Mouse (Mus musculus): ENCODE measurements around the gene Mcidas. TPM values are rescaled to one million over a fixed set of nuclear protein-coding genes. Genes with fewer than 3 reads are reported as not detected.
A peak's percentile ranks its signal among the peaks of the same experiment; 100 is the strongest.

The Mcidas gene
- total and polyA plus RNA-seq, 3 experiments = not detected

- Histone ChIP-seq H3K4me2 (ENCODE audit: insufficient read depth, low read depth, poor library complexity, severe bottlenecking) (no peak overlapping the region), H3K4me3 (replicated peaks in 1 of 3; ENCODE audit: low read depth in 2 of 3, low read length in 2 of 3, poor library complexity in 1 of 3) (no peak overlapping the region)
Measured at GRCm38 (mm10) chr13:112964421-112964820, 29.2 kb upstream of the Mcidas start.

GRCm38 (mm10) chr13:112967267-112967666, 26.4 kb upstream of the Mcidas start:
- Histone ChIP-seq H3K27me3 (replicated peaks) (no peaks in the 10 kb centered on the region), H3K4me3 (replicated peaks in 1 of 3; ENCODE audit: low read depth in 2 of 3, low read length in 2 of 3, poor library complexity in 1 of 3) (no peak overlapping the region), H3K4me1 (ENCODE audit: control insufficient read depth in 1 of 2, insufficient read depth in 2 of 2) (no peaks in the 10 kb centered on the region), H3K27ac (ENCODE audit: insufficient read depth, low read depth) (no peak overlapping the region), H3K9me3 (replicated peaks; ENCODE audit: low read length) (no peaks in the 10 kb centered on the region), H3K36me3 (replicated peaks in 1 of 2; ENCODE audit: control insufficient read depth in 1 of 2, insufficient read depth in 1 of 2, low read length in 1 of 2) (peaks cover 13 to 67% of the 10 kb centered on the region in 2 experiments), H3K9ac (ENCODE audit: insufficient read depth, low read depth) (no peak overlapping the region), H3K4me2 (ENCODE audit: insufficient read depth, low read depth, poor library complexity, severe bottlenecking) (no peak overlapping the region), H3K79me2 (replicated peaks; ENCODE audit: control insufficient read depth, extremely low read depth, insufficient read depth, poor library complexity, severe bottlenecking) (no peaks in the 10 kb centered on the region)
- dilution Hi-C loops (cut with MboI; ENCODE audit: extremely low pct_ligation_motif_present, extremely low pct_unique_long_range_greater_than_20kb, low sequenced_read_pairs) = no loop called here
- TF ChIP-seq CTCF (conservative IDR thresholded peaks at IDR 0.05 in 1 of 2, IDR thresholded peaks at IDR 0.05 in 1 of 2; ENCODE audit: low read depth in 2 of 2, low read length in 2 of 2) (no peak), TBP (conservative IDR thresholded peaks at IDR 0.05; ENCODE audit: low read depth, low read length) (no peak)
- no peak for DNase-seq (ENCODE audit: extremely low read depth)
- in situ Hi-C loops (cut with MboI; ENCODE audit: low pct_ligation_motif_present, low pct_unique_long_range_greater_than_20kb, low sequenced_read_pairs) = no loop called here

More at GRCm38 (mm10) chr13:112964421-112964820, 29.2 kb upstream of the Mcidas start:
- Histone ChIP-seq H3K79me2 (replicated peaks; ENCODE audit: control insufficient read depth, extremely low read depth, insufficient read depth, poor library complexity, severe bottlenecking) (no peaks in the 10 kb centered on the region), H3K4me1 (ENCODE audit: control insufficient read depth in 1 of 2, insufficient read depth in 2 of 2) (no peaks in the 10 kb centered on the region), H3K27ac (ENCODE audit: insufficient read depth, low read depth) (no peak overlapping the region), H3K9ac (ENCODE audit: insufficient read depth, low read depth) (no peak overlapping the region), H3K27me3 (replicated peaks) (no peaks in the 10 kb centered on the region), H3K36me3 (replicated peaks in 1 of 2; ENCODE audit: control insufficient read depth in 1 of 2, insufficient read depth in 1 of 2, low read length in 1 of 2) (peaks cover 14 to 85% of the 10 kb centered on the region in 2 experiments), H3K9me3 (replicated peaks; ENCODE audit: low read length) (no peaks in the 10 kb centered on the region)
- in situ Hi-C loops (cut with MboI; ENCODE audit: low pct_ligation_motif_present, low pct_unique_long_range_greater_than_20kb, low sequenced_read_pairs) (no loop called here), dilution Hi-C loops (cut with MboI; ENCODE audit: extremely low pct_ligation_motif_present, extremely low pct_unique_long_range_greater_than_20kb, low sequenced_read_pairs) (no loop called here)
- no peak for TF ChIP-seq NELFE (IDR thresholded peaks at IDR 0.05; ENCODE audit: low read depth, low read length)
- no peak for DNase-seq (ENCODE audit: extremely low read depth)

- H3K4me3 ChIP-seq (replicated peaks in 1 of 3; ENCODE audit: low read depth in 2 of 3, low read length in 2 of 3, poor library complexity in 1 of 3) = no peak overlapping the region
- no peaks in the 10 kb centered on the region for H3K79me2 ChIP-seq (replicated peaks; ENCODE audit: control insufficient read depth, extremely low read depth, insufficient read depth, poor library complexity, severe bottlenecking)
- no peaks in the 10 kb centered on the region for H3K36me3 ChIP-seq (replicated peaks in 1 of 2; ENCODE audit: control insufficient read depth in 1 of 2, insufficient read depth in 1 of 2, low read length in 1 of 2)
- H3K4me2 ChIP-seq (ENCODE audit: insufficient read depth, low read depth, poor library complexity, severe bottlenecking) = 0 out of 2 replicates have a peak overlapping the region, but pooled peaks have one; percentile 12
- H3K9ac ChIP-seq (ENCODE audit: insufficient read depth, low read depth) = no peak overlapping the region
- no peaks in the 10 kb centered on the region for H3K9me3 ChIP-seq (replicated peaks; ENCODE audit: low read length)
- in situ Hi-C loops (cut with MboI; ENCODE audit: low pct_ligation_motif_present, low pct_unique_long_range_greater_than_20kb, low sequenced_read_pairs) = loop anchor here (5.0 kb wide), 1 partner anchor 34 kb away; no protein-coding TSS in a partner anchor
- DNase-seq (ENCODE audit: extremely low read depth) = no peak
- no peaks in the 10 kb centered on the region for H3K4me1 ChIP-seq (ENCODE audit: control insufficient read depth in 1 of 2, insufficient read depth in 2 of 2)
- peaks cover 19% of the 10 kb centered on the region for H3K27me3 ChIP-seq (replicated peaks)
- dilution Hi-C loops (cut with MboI; ENCODE audit: extremely low pct_ligation_motif_present, extremely low pct_unique_long_range_greater_than_20kb, low sequenced_read_pairs) = no loop called here
- TF ChIP-seq TCF12 (IDR thresholded peaks at IDR 0.05; ENCODE audit: low read depth, low read length) = no peak
- no peak for TF ChIP-seq POLR2A (IDR thresholded peaks at IDR 0.05; ENCODE audit: low read depth, low read length)
- no peak for TF ChIP-seq E2F4 (IDR thresholded peaks at IDR 0.05; ENCODE audit: insufficient replicate concordance, low read depth, low read length)
- no peak for TF ChIP-seq BHLHE40 (IDR thresholded peaks at IDR 0.05; ENCODE audit: low read depth, low read length)
- no peak for TF ChIP-seq IRF4 (IDR thresholded peaks at IDR 0.05; ENCODE audit: low read depth, low read length)
- no peak overlapping the region for H3K27ac ChIP-seq (ENCODE audit: insufficient read depth, low read depth)
Measured at GRCm38 (mm10) chr13:112976720-112977119, 16.9 kb upstream of the Mcidas start.

Data from CH12.LX (cell line).